Mouse (Mus musculus): Measurements from ENCODE around the gene Iba57.

DNA sequence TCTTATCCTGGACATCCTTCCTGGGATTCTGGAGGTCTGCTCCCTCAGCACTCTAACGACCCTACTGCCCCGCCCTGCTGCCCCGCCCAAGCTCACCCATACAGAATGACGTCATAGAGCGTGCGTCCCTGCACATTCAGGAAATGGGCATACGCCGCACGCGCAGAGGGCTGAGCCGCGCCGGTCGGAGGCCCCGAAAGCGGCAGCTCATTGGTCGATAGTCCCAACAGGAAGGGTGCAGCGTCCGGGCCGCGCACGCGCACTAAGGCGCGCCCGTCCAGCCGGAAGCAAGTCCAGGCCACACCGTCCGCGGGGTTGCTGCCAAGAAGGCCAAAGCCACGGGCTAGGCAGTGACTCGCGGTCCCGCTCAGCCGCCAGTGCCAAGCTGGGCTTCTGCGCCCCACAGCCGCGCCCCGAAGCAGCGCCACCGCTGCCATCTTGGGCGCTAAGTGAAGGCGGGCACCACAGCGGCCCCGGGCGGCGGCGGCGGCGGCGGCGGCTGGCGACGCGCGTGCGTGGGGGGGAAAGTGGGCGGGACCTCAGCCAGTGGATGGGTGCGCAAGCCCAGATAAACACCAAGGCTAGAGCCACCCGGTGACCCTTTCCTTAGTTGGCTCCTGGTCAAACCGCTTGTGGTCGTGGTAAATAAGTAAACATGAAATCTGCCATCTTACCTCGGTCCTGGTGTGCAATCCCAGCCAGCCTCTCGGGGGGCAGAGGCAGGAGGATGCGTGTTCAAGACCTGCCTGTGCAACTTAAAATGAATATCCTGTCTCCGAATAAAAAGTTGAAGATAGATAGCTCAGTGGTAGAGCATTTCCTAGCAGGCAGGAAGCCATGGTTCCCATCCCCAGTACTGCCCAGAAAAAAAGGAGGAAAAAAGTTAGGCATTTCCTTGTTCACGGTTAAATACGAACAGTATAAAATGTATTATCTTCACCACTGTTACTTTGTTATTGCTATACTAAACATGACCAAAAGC, at the start of gene Iba57:
- TF ChIP-seq POLR2A (IDR thresholded peaks at IDR 0.05; ENCODE audit: insufficient read depth, low read length) (peak; percentile 62), CTCF (IDR thresholded peaks at IDR 0.05; ENCODE audit: low read depth, low read length) (no peak)
